Mouse (Mus musculus): ENCODE results near the gene Gm13420.

DNA sequence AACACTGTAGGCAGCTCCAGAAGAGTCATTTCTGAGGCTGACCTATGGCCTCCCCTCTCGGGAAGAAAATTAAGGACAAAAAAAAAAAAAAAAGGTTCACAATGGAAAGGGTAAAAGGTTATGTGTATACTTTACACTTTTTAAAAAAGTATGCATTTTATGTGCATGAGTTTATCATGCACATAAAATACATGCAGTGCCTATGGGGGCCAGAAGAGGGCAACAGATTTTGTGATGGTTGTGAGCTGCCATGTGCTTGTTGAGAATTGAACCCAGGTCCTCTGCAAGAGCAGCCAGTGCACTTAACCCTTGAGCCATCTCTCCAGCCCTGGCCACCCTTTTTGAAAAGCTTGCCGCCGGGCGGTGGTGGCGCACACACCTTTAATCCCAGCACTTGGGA is 3.6 kb downstream of the Gm13420 start:
- TF ChIP-seq CTCF (IDR thresholded peaks at IDR 0.05; ENCODE audit: control insufficient read depth, insufficient read depth, insufficient read length) (no peak), USF1 (IDR thresholded peaks at IDR 0.05; ENCODE audit: low read depth) (no peak), MAX (IDR thresholded peaks at IDR 0.05) (no peak), CEBPB (IDR thresholded peaks at IDR 0.05; ENCODE audit: low read depth) (no peak), MYOG (IDR thresholded peaks at IDR 0.05; ENCODE audit: control insufficient read depth, extremely low read depth, insufficient read length) (no peak)
